Mouse (Mus musculus) frontal cortex, postnatal 36 days (tissue): ENCODE measurements around the gene Gramd1a.

Source experiments
- DNase-seq, 2 experiments: peaks; one replicate each; pipeline ENCODE4 v3.0.0; 2022; ENCODE audit warnings: low spot score in 2 of 2

Gene Gramd1a

DNA sequence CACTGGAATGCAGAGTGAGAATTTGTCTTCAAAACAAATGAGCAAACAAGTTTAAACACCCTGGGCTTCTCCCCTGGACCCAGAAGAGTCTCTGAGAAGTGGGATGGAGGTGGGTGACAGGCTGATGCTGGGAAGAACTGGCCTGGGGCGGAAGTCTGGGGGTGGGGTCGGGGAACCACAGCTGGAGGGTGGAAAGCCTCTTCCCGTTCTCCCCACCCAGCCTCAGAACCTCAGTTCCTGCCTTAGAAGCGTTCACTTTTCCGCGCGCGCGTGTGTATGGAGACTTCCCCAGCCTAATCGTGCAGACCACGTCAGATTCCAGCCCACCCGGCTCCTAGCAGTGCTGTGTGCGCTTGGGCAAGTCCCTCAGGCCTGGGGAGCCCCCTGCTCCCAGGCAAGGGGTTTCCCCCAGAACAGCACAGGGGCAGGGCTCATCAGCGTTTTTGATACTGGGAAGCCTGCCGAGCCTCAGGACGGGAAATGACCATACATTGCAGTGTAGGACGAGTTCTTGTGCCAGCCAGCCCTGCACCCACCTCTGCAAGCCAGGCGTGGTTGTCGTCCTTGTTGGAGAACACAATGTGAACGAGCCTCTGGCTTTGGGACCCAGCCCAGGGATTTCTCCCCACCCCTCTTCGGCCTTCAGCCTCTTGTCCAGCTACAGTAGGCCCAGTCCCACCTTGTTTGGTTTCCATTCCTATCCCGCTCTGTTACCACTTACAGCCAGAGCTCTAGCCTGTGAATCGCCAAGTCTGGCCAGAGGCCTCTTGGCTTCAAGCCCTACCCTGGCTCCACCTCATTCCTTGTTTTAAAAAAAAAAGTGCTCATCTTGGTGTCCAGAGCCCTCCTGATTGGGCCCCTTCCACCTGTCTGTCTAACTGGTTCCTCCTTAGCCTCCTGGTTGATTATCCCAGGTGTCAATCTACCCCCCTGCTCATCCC, 4.1 kb downstream of the Gramd1a start:
- DNase-seq, result peak in 1 of 2 experiments; percentile 47

DNA sequence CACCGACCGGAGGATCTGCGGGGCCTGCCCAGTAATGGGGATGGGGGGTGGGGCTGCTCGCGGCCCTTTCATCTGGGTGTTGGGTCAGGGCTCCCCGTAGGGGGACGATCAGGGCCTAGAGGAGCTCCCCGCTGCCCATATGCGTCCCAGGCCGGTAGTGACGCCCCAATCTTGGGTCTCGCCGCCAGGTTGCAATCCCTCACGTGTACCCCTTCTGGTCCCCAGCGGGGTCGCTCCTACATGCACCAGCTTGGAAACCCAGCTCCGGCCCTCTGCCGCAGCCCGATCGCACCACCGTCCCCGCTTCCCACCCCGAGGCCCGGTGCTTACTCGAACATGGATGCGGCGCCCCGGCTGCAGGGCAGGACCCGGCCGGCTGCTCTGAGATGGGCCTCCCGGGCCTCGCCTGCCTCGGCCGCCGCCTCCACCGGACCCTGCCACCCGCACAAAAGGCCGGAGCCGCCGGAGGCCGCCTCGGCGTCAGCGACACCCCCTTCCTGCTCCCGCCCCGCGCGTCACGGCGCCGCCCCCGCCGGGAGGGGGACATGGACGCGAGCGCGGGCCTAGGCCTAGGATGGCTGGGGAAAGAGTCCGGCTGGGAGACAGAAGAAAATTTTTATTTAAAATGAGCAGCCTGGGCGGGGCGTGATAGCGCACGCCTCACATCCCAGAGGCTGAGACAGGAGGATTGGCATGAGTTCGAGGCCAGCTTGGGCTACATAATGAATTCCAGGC, 5.0 kb downstream of the Gramd1a start:
- peak; percentile 88 to 89 for DNase-seq

DNA sequence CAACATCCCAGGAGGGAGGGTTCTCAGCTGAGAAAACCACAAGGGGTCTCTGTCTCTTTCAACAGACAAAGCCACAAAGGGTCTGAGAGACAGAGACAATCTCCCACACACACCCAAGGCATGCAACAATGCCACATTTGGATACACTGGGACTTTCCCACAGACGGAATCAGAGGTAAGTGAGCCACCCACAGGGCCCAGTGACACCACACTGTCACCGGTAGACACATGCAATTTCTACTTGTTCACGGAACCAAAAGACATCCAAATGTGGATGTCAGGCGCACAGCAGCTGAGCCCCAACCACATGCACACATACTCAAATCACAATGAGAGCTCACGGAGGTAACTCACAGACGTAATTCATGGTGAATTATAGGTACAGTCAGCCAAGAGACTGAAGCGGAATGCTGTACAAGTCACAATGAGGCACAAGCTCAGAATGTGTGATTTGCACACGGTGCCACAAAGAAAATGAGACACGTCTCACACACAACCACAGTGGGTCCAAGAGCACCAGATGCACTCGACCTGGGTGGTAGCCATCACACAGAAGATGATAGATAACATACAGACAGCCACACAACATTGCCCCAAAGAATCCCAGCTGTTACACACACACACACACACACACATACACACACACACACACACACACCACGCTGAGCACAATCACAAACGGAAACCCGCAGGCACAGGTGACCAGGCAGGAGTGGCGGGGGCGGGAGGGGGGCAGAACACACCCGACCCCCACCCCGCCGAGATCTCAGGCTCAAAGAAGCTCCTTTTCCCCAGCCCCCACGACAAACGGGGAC, 5.7 kb downstream of the Gramd1a start:
- peak in 1 of 2 experiments; percentile 43 for DNase-seq

DNA sequence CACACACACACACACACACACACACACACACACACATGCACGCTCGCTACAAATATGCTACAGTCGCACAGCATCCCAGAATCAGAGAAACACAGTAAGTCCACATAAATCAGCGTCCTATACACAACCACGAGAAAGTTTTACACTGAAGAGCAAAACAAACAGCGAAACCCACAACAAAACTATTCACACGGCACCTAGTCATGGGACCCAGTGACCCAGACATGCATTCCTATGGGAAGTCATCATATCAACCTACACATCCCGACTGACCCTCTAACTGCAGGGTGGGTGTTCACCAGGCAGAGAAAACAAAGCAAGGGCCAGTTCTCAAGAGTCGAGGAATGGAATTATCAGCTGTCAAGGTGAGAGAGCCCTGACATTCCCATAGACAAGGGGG, 6.4 kb downstream of the Gramd1a start:
- DNase-seq, result peak in 1 of 2 experiments; percentile 1

DNA sequence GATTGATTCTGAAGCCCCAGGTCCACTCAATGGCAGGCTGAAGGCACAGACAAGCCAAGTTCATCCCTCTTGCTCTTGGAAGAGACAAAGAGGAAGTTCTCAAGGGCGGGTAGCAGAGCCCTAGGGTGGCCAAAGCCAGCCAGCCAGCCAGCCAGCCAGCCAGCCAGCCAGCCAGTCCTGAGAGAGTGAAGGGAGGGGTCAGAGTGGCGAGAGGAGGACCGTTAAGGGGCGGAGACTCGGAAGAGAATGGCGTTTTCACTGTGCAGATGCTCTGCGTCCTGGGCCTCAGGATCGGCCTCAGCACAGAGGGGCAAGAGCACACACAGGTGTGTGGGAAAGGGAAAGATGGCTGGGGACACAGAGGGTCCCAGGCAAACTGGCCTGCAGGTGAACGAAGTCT, 6.9 kb downstream of the Gramd1a start:
- peak in 1 of 2 experiments; percentile 42 for DNase-seq

DNA sequence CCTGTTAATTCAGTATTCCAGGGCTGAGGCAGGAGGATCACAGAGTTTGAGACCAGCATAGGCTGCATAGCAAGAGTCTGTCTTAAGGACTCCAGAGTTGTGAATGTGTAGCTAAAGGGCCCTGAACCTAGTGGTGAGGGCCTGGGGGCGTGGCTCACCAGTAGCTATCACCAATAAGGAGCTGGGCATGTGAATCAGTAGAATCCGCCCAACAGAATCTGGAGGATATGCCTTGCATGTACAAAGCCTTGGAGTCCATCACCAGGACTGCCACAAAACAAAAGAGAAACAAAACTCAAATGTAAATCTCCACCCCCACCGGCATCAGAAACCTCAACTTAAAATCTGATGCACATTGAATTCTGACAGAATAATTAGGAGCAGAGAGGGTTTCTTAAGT, 7.6 kb downstream of the Gramd1a start:
- peak in 1 of 2 experiments; percentile 8 for DNase-seq

DNA sequence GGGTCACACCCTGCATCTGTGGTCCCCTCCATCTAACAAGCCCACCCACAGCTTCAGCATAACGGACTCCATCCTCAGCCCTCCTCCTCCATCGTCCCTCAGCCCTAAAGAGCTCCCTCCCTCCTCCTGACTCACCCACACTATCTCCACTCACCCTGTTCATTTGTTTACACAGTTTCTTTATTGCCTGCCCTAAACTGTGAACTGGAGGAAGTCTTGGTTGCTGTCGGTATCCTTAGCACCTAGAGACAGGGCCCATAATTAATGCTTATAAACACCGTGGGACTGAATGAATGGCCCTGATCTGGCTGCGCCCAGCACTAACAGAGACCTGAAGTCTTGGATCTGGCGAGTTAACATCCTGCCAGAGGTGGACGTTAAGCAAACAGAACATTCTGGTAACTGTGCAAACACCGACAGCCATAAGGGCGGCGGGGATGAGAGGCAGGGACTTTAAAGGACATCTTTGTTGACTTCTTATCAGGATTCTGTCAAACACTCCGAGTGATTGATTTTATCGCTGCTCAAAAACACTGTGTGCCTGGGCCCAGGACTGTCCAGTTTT, 10.0 kb downstream of the Gramd1a start:
- peak in 1 of 2 experiments; percentile 1 for DNase-seq

DNA sequence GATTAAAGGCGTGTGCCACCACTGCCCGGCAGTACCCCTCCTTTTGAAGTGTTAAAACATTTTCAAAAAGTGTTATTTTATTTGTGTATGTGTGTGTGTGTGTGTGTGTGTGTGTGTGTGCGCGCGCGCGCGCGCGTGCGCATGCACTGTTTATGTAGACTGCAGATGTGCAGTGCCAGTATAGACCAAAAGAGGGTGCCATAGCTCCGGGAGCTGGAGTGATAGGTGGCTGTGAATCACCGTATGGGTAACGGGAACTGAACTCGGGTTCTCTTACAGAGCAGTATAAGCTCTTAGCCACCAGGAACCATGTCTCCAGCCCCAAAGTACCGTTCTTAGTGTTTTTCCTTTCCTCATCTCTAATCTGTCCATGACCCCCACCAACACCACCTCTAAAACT, 10.8 kb downstream of the Gramd1a start:
- peak in 1 of 2 experiments; percentile 1 for DNase-seq

DNA sequence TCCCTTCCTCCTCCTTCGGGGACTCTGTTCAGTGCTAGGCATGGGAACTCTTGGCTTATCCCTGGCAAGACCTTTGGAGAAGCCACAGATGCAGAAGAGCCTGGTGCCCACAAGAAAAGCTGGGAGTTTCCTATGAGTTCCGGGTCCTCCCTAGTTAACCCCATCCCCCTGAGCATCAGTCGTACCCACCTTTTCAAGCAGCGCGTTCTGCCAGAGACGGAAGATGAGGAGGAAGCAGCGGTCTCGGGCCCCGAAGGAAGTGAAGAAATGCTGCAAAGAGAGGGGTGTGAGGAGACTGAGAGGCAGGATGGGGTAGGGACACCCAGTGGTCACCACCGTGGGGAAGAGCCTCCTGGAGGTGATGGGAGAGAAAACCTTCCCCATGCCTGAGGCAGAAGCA, 14.8 kb downstream of the Gramd1a start:
- no peak for DNase-seq

DNA sequence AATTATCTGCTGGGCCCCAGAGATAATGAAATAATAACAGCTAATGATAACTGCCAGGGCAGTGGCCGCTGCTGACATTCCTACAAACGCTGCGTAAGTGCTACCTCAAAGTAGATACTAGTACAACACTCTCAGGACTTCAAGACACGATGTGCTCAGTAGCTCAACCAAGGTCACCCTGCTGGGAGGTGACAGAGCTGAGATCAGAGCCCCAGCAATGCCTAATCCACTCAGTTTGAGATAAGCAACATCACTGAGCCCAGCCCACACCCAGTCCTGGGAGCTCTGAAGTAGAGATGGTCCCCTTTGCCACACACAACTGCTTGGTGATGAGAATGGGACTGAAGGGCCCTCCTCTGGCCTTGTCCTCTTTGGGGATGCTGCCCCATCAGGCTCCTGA, 15.4 kb downstream of the Gramd1a start:
- DNase-seq, result no peak

DNA sequence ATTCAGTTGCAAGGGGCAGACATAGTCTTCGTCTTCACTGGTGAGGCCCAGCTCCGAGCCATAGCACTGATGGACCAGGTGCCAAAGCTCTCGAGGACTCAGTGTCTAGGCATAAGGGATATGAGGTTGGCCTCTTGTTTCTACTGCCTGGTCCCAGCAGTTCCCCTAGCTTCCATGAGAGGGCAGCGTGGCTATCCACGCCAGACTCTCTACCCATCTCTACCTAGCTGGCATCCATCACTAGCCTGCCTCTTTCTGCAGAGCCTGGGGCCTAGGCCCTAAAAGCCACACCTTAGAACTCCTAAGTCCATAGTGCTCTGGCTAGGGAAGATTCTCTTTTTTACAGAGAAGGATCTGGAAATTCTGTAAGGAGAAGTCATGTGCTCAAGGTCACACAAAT, 15.9 kb downstream of the Gramd1a start:
- DNase-seq, result peak in 1 of 2 experiments; percentile 68

DNA sequence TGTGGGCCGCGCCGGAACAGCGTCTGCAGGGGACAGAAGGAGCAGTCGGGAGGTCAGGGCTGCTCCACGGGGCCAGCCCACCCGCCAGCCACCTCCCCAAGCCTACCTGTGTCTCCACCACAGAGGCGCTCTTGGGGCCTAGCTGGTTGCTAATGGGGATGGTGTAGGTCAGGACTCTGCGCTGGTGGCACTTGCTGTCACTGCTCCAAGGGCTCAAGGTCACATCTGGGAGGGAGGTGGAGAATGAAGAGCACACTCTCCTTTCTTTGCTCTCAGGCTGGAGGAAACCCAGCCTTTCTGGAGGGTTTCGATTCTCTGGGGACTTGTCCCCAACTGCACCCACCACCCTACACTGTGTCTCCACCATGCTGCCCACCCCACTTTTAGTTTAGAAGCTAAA, 20.0 kb downstream of the Gramd1a start:
- no peak for DNase-seq

DNA sequence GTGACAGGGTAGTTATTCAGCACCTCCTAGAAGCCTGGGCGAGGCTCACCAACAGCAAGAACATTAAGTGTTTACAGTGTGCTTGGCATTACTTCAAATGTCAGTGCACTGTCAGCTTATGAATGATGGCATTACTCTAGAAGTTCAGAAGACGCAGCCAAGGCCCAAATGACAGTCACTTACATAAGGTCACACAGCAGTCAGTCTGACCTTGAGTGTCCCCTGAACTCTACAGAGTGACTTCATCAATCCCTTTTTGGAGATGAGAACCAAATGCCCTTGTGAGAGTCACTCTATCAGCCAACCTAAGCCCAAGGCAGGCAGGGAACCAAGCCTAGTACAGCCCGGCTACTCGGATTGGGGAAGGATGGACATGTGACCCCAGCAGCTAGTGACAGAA, 23.8 kb downstream of the Gramd1a start:
- no peak for DNase-seq

DNA sequence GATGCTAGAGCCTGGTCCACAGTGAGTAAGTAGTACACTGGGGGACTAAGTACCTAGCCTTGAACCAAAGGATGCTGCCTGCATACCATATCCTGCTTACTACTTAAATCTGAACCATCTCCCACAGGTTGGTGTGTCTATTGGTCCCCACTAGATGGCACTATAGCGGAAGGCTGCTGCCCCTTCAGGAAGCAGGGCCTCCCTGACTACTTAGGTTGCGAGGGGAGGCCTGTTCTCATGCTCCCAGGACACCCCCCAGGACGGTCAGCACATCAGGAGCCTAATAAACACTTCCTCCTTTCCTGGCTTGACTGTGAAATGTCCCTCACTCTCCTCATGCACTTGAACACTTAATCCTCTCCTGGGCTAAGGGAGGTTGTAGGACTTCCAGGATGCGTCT, 24.9 kb downstream of the Gramd1a start:
- DNase-seq, result peak in 1 of 2 experiments; percentile 62

DNA sequence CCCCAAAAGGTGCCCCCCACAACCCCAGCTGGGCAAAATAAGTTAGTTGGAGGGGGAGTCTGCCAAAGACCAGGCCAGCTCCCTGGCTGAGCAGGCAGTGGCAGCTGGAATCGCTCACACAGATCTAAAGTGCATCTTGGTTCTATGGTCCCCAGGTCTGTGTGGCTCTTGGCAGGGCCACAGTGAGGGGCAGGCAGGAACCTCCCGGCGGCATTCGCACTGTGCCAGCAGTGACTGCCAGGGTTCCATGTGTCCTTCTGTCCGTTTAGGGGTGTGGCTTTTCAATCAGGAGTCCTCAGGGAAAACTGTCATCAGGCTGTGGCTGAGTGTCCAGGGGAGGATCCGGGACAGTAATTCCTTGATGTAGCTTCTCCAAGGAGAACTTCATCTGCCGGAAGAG, 25.5 kb downstream of the Gramd1a start:
- no peak for DNase-seq

DNA sequence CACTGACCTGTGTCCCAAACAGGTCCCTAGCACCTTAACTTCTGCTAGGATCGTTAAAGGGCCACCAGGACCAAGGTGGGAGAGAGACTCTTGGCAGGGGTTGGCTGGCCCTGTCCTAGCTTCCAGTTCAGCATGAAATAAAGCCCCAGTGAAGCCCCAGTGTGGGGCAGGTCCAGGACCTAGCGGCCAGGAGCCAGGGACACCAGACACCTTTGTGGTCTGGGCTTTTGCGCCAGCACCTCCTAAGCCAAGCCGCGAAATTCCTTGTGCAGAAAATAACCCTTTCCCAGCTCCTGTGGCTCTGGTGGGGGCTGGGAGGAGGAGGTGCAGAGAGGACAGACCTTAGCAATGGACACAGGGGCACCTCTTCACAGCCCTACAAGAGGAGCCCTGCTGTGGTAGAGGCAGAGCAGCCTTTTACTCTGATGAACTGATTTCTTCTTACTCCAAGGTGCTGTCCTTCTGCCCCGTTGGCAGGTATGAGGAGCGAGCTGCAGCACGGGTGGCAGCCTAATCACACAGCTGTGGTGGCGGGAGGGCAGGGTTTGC, 27.5 kb downstream of the Gramd1a start:
- DNase-seq, result no peak

DNA sequence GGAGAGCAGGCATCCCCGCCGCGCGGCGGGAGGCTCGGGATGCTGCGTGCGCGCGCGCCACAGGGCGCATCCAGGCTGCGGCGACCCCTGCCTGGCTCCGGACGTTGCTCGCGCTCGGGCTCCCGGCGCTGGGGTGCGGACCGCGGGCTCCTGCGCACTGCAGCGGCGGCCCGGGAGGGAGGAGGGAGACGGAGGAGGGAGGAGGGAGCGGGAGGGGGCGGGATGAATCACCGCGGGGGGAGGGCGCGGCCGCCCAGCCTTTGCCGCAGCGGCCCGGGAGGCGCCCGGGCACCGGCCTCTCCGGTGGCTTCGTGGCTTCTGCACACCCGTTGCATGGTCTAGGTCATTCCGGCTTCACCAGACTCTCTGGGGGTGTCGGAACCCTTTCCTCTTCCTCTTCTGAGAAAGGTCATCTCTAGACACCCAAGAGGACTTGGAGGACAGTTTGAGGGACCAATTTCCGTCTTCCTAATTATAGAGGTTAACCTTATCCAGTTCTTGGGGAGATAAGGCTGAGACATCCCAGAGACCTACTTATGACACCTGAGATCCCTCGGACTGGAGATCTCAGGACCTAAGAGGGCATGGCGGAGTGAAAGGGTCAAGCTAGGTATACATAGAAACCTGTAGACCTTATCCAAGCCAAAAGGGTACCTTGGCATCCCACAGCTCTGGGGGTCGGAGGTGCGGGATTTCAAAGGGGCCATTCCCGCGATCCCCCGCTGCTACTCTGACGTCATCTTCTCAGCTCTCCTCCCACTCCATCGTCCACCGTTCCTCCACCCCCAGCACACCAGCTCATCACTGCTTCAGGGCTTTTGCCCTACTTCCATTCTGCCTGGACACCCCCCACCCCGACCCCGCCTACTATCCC, 28.6 kb downstream of the Gramd1a start, which contains the start of gene Scn1b:
TSS of gene Scn1b (minus strand) at position 153 of the 874 bp plus-strand sequence.
- DNase-seq, result peak in 1 of 2 experiments; percentile 66

DNA sequence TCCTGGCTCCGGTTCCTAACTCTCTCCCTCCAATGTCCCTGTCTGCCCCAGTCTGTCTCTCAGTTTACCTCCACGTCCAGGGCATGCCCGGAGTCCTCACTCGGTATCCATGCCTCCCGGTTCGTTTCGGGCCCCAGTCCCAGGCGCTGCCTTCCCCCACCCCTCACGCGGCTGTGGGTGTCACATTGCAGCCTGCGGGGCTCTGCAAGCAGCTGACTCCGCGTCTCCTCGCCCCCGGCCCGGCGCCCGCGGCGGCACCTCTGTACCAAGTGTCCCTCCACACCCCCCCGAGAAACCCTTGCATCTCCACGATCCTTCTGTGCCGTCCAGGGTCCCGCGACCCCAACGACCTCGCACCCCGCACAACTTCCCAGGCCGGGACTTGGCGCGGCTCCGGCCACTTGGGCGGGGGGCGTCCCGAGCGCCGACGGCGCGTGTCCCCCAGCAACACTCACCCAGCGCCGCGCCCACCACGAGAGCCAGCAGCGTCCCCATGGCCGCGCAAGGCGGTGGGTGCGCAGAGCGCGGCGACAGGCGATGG, 29.4 kb downstream of the Gramd1a start:
- peak in 1 of 2 experiments; percentile 64 for DNase-seq

DNA sequence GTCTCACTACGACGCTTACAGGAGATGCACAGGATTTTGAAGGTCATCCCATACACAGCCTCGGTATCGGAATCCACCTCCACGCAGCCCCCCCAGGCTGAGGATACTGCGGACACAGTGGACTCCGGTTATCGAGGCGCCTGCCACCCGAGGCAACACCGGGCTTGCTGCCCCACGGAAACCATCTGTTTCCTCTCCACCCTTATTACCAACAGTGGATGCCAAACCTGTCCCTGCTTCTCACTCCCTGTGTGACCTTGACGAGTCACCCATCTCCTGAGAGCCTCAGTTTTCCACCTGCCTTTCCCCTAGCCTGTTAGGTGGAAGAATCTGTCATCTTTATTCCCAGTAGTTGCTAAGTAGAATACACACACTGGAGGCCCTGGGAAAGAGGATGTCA, 30.6 kb downstream of the Gramd1a start:
- no peak for DNase-seq

DNA sequence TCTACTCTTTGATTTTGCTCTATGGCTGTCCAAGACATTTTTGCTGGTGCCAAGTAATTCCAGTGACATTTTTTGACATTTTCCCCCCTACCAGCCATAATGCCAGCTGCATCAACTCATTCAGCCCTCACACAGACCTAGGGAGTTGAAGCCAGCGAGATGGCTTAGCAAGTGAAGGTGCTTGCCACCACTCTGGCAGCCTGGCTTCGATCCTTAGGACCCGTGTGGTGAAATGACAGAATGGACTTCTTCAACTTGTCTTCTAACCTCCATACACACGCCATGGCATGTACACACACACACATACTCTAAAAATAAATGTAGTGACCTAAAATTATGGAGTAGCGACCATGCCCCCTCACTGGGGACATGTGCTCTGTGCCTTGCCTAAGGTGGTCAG, 31.3 kb downstream of the Gramd1a start:
- no peak for DNase-seq
